Mouse (Mus musculus): ENCODE results near the gene Olfr1238. TPM values are rescaled to one million over a fixed set of nuclear protein-coding genes. Genes with fewer than 3 reads are reported as not detected.

The Olfr1238 gene
- polyA plus RNA-seq (2012; rRNA removed): not detected in 2 replicates

DNA sequence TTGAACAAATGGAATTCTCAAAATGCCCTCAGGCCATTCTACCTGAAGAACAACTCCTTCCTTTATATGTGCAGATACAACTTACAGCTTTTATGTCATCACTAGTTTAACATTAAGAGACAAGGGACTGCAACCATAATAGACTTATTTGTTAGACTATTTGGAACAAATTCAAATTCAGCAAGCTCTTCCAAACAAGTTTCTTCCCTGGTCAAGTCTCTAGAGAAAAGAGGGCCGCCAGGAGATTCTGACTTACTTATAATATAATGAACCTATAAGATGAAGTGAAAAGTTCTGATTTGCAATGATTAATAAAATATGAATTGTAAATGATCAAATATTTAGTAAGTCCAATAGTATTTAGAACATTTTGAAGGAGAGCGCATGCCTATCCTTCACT is at the start of gene Olfr1238:
Gene Olfr1238 (minus strand): TSS at position 101 of the 400 bp plus-strand sequence.

DNA sequence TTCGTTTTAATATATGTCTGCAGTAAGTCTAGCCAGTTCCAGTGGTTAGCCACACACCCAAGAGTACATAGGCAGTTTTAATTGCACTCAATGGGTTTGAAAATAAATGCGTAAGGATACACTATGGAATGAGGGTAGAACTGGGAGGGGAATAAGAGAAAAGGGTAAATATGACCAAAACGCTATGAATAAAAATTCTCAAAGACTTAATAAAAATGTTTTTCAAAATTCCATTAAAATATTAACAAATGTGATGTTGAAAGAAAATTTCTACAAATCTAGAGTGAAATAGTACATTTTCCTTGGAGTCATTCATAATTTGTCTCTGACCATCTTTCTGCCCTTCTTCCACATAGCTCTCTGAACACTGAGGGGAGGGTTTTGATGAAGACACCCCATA is 33.4 kb upstream of the Olfr1238 start, which contains the start of gene Olfr1240:
Gene Olfr1240 (minus strand): TSS at position 101 of the 400 bp plus-strand sequence.

DNA sequence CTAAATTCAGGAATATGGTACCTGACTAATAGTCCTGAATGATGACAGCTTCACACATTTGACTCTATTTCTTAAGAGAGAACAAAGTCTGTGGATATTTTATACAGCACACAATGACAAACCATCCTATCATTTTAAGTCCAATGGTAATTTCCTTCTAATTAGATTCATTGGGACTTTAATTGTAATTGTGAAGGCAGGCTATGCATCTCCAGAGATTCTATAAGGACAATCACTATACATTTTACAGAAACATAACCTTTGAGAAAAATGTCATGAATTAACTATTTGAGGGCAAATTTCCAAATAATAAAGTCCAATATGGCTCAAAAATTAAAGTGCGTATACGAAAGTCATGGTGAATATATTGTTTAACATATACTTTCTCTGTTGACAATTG is 10.8 kb upstream of the Olfr1238 start, which contains the start of gene Olfr1239:
Gene Olfr1239 (minus strand): TSS at position 101 of the 400 bp plus-strand sequence.

GRCm38 (mm10) chr2:89364765-89365164 is 44.7 kb downstream of the Olfr1238 start, which contains the start of gene Olfr1234:
Gene Olfr1234 (minus strand): TSS chr2:89364865.

Other genes starting within 250 kb of the Olfr1238 start
- not detected in 2 replicates for gene Olfr1224-ps1, start 245.6 kb downstream of the Olfr1238 start, polyA plus RNA-seq (2012; rRNA removed)
- gene Olfr1225, start 235.0 kb downstream of the Olfr1238 start, polyA plus RNA-seq (2012; rRNA removed): not detected in 2 replicates
- not detected in 2 replicates for gene Olfr1226, start 209.6 kb downstream of the Olfr1238 start, polyA plus RNA-seq (2012; rRNA removed)
- gene Olfr1228, start 155.6 kb downstream of the Olfr1238 start, polyA plus RNA-seq (2012; rRNA removed): not detected in 2 replicates
- gene Olfr1229, start 121.7 kb downstream of the Olfr1238 start, polyA plus RNA-seq (2012; rRNA removed): not detected in 2 replicates
- gene Olfr1230, start 112.4 kb downstream of the Olfr1238 start, polyA plus RNA-seq (2012; rRNA removed): not detected in 2 replicates
- gene Olfr1231, start 102.6 kb downstream of the Olfr1238 start, polyA plus RNA-seq (2012; rRNA removed): not detected in 2 replicates
- not detected in 2 replicates for gene Olfr1232, start 80.0 kb downstream of the Olfr1238 start, polyA plus RNA-seq (2012; rRNA removed)
- gene Olfr1233, start 67.3 kb downstream of the Olfr1238 start, polyA plus RNA-seq (2012; rRNA removed): not detected in 2 replicates
- gene Olfr1234, start 44.8 kb downstream of the Olfr1238 start, polyA plus RNA-seq (2012; rRNA removed): not detected in 2 replicates
- gene Olfr1239, start 10.7 kb upstream of the Olfr1238 start, polyA plus RNA-seq (2012; rRNA removed): not detected in 2 replicates
- gene Olfr1240, start 33.3 kb upstream of the Olfr1238 start, polyA plus RNA-seq (2012; rRNA removed): not detected in 2 replicates
- gene Olfr1241, start 77.5 kb upstream of the Olfr1238 start, polyA plus RNA-seq (2012; rRNA removed): not detected in 2 replicates
- not detected in 2 replicates for gene Olfr1242, start 88.7 kb upstream of the Olfr1238 start, polyA plus RNA-seq (2012; rRNA removed)
- not detected in 2 replicates for gene Olfr1243, start 121.8 kb upstream of the Olfr1238 start, polyA plus RNA-seq (2012; rRNA removed)
- gene Olfr1245, start 168.8 kb upstream of the Olfr1238 start, polyA plus RNA-seq (2012; rRNA removed): not detected in 2 replicates
- not detected in 2 replicates for gene Olfr1246, start 183.5 kb upstream of the Olfr1238 start, polyA plus RNA-seq (2012; rRNA removed)
- gene Olfr1247, start 204.5 kb upstream of the Olfr1238 start, polyA plus RNA-seq (2012; rRNA removed): not detected in 2 replicates
- not detected in 2 replicates for gene Olfr1248, start 208.6 kb upstream of the Olfr1238 start, polyA plus RNA-seq (2012; rRNA removed)
- gene Olfr1249, start 225.3 kb upstream of the Olfr1238 start, polyA plus RNA-seq (2012; rRNA removed): not detected in 2 replicates